Mouse (Mus musculus) forebrain, embryonic 16.5 days (tissue): ENCODE measurements around the gene Gm47283. TPM values are rescaled to one million over a fixed set of nuclear protein-coding genes. Genes with fewer than 3 reads are reported as not detected.
A peak's percentile ranks its signal among the peaks of the same experiment; 100 is the strongest.
"Not testable (repeated sequence)": the region's sequence is repeated elsewhere in the genome, so short reads cannot be mapped to it uniquely, and the experiment has no call there.

ENCODE experiments used
- ATAC-seq: fragments of 200-750 bp; cut with Nextera tagmentation; 2 replicates; pipeline ENCODE4 v1.8.0; 2017; ENCODE audit warnings: mild to moderate bottlenecking, moderate library complexity
- H3K27ac ChIP-seq: fragments of 300-500 bp; sonication (generic); 2 replicates; pipeline ENCODE4 v1.5.1; 2014; ENCODE audit warnings: low read length, control low read depth
- H3K27me3 ChIP-seq: fragments of 300-500 bp; sonication (generic); replicated peaks from 2 replicates; pipeline ENCODE4 v1.6.1; 2014; ENCODE audit warnings: low read length; ENCODE audit not compliant: control insufficient read depth, insufficient read depth
- H3K36me3 ChIP-seq: fragments of 300-500 bp; sonication (generic); 2 replicates; pipeline ENCODE4 v1.6.1; 2014; ENCODE audit not compliant: control insufficient read depth, insufficient read depth
- H3K4me1 ChIP-seq: fragments of 300-500 bp; sonication (generic); replicated peaks from 2 replicates; pipeline ENCODE4 v1.6.1; 2014; ENCODE audit warnings: low read length; ENCODE audit not compliant: control insufficient read depth, insufficient read depth
- H3K4me2 ChIP-seq: fragments of 300-500 bp; sonication (generic); 2 replicates; pipeline ENCODE4 v1.6.1; 2014; ENCODE audit warnings: mild to moderate bottlenecking, low read length, control low read depth
- H3K4me3 ChIP-seq: fragments of 300-500 bp; sonication (generic); replicated peaks from 2 replicates; pipeline ENCODE4 v1.5.1; 2014; ENCODE audit warnings: mild to moderate bottlenecking, low read length, control low read depth
- H3K9ac ChIP-seq: fragments of 300-500 bp; sonication (generic); replicated peaks from 2 replicates; pipeline ENCODE4 v1.6.1; 2014; ENCODE audit warnings: low read depth, low read length, control low read depth
- H3K9me3 ChIP-seq: fragments of 300-500 bp; sonication (generic); 2 replicates; pipeline ENCODE4 v1.6.1; 2016; ENCODE audit warnings: low read length; ENCODE audit not compliant: control insufficient read depth
- WGBS: fragments of 180-500 bp; shearing (Covaris S2); extraction: QIAGEN DNeasy Blood & Tissue Kit; methylation state at CpG from one replicate; pipeline ENCODE4 v1.1.7; 2014; 5-methylcytosine and 5-hydroxymethylcytosine counted together
- polyA plus RNA-seq: library from polyadenylated mRNA; unstranded; fragments of >200 nt; fragmentation: Nextera tagmentation; extraction: Ambion mirVana; gene quantifications from 2 replicates; pipeline ENCODE4 v1.2.1, GENCODE M21; 2015

The Gm47283 gene
- polyA plus RNA-seq, 1 experiment from 2014 or later: not detected

DNA sequence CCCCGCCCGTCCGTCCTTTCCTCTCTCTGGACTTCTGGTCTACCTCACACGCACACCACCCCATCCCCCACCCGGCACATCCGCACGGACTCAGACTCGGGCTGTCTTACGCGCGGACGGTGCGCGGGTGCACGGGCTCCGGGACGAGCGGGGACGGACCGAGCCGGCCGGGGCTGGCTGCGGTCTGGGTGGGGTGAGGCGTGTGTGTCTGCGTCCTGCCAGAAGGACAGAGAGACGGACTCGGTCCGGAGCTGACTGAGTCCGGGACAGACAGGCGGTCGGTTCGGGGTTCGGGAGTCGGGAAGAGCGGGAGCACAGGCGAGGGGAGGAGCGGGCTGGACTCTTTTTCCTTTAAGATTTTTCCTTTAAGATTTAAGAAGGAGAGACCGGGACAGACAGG is 43.5 kb upstream of the Gm47283 start:
- not testable (repeated sequence) for H3K4me1 ChIP-seq, H3K4me3 ChIP-seq, H3K4me2 ChIP-seq, H3K27me3 ChIP-seq, H3K9ac ChIP-seq, H3K27ac ChIP-seq
- Histone ChIP-seq H3K36me3 (peaks cover 22% of the 10 kb centered on the region), H3K9me3 (peaks cover 33% of the 10 kb centered on the region)
- peak; percentile 41 for ATAC-seq
- 75% methylated on average over 38 of the region's 38 CpGs for WGBS

DNA sequence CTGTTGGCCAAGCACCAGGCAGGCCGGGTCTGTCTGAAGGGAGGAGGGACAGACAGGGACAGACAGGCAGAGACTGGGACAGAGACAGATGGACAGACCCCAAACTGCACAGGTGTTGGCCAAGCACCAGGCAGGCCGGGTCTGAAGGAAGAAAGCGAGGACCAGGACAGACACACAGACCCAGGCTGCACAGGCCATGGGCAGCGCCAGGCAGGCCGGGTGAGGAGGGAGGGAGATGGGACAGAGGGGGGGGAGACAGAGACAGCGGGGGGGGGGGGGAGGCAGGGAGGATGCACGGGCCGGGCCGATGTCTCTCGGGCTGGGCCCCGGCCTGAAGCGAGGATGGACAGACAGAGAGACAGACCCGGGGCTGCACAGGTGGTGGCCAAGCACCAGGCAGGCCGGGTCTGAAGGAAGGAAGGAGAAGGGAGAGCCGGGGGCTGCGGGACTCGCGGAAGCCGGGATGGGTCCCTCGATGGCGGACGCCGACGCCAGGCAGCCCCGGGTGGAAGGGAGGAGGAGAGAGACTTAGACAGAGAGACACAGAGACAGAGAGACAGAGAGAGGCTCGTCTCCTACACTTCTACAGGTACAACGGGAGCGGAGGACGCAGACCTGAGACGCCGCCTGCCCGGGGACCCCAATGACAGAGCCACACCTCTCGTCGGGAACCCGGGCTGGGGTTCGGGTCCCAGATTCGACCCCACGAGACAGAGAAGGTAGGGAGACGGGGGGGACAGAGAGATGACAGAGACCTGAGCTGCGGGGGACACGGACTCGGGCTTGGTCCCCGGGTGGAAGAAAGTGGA is 42.9 kb upstream of the Gm47283 start:
- peak; percentile 39 for ATAC-seq
- not testable (repeated sequence) for H3K4me3 ChIP-seq, H3K27ac ChIP-seq, H3K4me1 ChIP-seq, H3K4me2 ChIP-seq, H3K27me3 ChIP-seq, H3K9ac ChIP-seq
- Histone ChIP-seq H3K36me3 (peaks cover 22% of the 10 kb centered on the region), H3K9me3 (peaks cover 33% of the 10 kb centered on the region)
- 83% methylated on average over 43 of the region's 43 CpGs for WGBS

DNA sequence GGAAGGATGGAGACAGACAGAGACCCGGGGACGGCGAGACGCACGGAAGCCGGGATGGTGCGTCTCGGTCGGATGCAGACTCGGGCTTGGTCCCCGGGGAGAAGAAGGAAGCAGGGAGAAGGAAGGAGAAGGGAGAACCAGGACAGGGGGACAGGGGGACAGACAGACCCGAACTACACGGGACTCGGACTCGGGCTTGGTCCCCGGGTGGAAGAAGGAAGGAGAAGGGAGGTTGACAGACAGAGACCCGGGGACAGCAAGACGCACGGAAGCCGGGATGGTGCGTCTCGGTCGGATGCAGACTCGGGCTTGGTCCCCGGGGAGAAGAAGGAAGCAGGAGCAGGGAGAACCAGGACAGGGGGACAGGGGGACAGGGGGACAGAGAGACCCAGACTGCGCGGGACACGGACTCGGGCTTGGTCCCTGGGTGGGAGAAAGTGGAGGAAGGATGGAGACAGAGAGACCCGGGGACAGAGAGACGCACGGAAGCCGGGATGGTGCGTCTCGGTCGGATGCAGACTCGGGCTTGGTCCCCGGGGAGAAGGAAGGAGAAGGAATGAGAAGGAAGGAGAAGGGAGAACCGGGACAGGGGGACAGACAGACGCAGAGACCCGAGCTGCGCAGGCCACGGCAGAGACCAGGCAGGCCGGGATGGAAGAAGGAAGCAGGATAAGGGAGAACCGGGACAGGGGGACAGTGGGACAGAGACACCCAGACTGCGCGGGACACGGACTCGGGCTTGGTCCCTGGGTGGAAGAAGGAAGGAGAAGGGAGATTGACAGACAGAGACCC is 42.1 kb upstream of the Gm47283 start:
- H3K4me2 ChIP-seq, H3K27ac ChIP-seq, H3K4me3 ChIP-seq, H3K4me1 ChIP-seq, H3K9ac ChIP-seq, H3K27me3 ChIP-seq: not testable (repeated sequence)
- Histone ChIP-seq H3K36me3 (peaks cover 22% of the 10 kb centered on the region), H3K9me3 (peaks cover 33% of the 10 kb centered on the region)
- ATAC-seq: peak; percentile 21
- WGBS: 85% methylated on average over 49 of the region's 49 CpGs

DNA sequence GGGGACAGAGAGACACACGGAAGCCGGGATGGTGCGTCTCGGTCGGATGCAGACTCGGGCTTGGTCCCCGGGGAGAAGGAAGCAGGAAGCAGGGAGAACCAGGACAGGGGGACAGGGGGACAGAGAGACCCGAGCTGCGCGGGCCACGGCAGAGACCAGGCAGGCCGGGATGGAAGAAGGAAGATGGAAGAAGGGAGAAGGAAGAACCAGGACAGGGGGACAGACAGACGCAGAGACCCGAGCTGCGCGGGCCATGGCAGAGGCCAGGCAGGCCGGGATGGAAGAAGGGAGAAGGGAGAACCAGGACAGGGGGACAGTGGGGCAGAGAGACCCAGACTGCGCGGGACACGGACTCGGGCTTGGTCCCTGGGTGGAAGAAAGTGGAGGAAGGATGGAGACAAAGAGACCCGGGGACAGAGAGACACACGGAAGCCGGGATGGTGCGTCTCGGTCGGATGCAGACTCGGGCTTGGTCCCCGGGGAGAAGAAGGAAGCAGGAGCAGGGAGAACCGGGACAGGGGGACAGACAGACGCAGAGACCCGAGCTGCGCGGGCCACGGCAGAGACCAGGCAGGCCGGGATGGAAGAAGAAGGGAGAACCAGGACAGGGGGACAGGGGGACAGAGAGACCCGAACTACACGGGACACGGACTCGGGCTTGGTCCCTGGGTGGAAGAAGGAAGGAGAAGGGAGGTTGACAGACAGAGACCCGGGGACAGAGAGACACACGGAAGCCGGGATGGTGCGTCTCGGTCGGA is 41.3 kb upstream of the Gm47283 start:
- ATAC-seq, H3K27ac ChIP-seq, H3K4me3 ChIP-seq, H3K4me1 ChIP-seq, H3K9ac ChIP-seq, H3K27me3 ChIP-seq, H3K4me2 ChIP-seq: not testable (repeated sequence)
- 78% methylated on average over 43 of the region's 46 CpGs for WGBS
- peaks cover 33% of the 10 kb centered on the region for H3K9me3 ChIP-seq
- peaks cover 22% of the 10 kb centered on the region for H3K36me3 ChIP-seq

DNA sequence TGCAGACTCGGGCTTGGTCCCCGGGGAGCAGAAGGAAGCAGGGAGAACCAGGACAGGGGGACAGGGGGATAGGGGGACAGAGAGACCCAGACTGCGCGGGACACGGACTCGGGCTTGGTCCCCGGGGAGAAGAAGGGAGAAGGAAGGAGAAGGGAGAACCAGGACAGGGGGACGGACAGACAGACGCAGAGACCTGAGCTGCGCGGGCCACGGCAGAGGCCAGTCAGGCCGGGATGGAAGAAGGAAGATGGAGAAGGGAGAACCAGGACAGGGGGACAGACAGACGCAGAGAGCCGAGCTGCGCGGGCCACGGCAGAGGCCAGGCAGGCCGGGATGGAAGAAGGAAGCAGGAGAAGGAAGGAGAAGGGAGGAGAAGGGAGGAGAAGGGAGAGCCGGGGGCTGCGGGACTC is 40.7 kb upstream of the Gm47283 start:
- no peak for ATAC-seq
- no peak overlapping the region for H3K4me3 ChIP-seq
- no peak overlapping the region for H3K4me2 ChIP-seq
- no peak overlapping the region for H3K27ac ChIP-seq
- 90% methylated on average over 2 of the region's 21 CpGs for WGBS
- no peaks in the 10 kb centered on the region for H3K4me1 ChIP-seq
- H3K36me3 ChIP-seq: peaks cover 22% of the 10 kb centered on the region
- H3K9me3 ChIP-seq: peaks cover 33% of the 10 kb centered on the region
- no peak overlapping the region for H3K9ac ChIP-seq
- no peaks in the 10 kb centered on the region for H3K27me3 ChIP-seq

DNA sequence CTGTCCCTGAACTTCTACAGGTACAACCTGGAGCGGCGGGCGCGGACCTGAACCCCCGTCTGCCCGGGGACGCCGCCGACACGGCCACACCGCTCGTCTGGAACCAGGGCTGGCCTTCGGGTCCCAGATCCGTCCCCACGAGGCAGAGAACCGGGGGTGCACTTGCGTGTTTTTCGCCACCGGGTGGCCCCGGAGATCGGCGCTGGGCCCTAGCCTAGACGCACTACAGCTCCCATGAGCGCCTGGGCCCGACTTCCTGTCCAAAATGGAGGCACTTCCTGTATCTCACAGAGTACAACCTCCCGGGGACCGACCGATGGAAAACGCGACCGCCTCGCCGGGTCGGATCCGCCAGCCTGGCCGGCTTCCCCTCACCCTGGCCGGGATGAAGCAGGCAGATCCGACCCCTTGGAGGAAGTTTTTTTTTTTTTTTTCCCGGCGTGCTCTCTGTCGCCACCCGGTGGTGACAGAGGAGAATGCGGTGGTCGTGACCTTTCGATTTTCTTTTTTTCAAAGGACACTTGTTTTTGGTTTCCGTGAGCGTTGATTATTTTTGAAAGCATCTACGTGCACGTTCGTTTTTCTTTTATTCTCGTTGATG is 40.1 kb upstream of the Gm47283 start:
- H3K4me1 ChIP-seq, H3K27me3 ChIP-seq: not testable (repeated sequence)
- Histone ChIP-seq H3K9ac (peak overlapping the region; percentile 49), H3K4me3 (peak overlapping the region; percentile 34), H3K9me3 (peaks cover 27% of the 10 kb centered on the region), H3K4me2 (peak overlapping the region; percentile 40), H3K27ac (peak overlapping the region; percentile 73), H3K36me3 (peaks cover 17% of the 10 kb centered on the region)
- ATAC-seq: peak; percentile 87
- 51% methylated on average over 51 of the region's 51 CpGs for WGBS

DNA sequence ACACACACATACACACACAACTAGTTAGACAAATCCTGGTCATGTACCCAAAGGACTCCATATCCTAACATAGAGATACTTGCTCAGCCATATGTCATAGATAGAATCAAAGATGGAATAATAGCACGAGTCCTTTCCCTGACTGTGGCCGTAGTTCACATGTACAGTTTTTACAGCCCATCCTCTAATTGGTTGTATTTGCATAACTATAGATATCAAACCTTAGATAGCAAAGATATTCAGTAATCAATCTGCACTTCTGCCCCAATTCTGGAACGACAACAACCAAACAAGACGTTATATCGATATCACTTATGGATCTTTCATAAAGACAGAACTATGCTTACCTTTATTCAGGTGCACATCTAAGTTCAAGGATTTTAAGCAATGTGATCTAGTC is 39.3 kb upstream of the Gm47283 start:
- not testable (repeated sequence) for H3K4me2 ChIP-seq, H3K4me1 ChIP-seq, H3K36me3 ChIP-seq, H3K4me3 ChIP-seq, H3K9ac ChIP-seq, ATAC-seq, H3K27ac ChIP-seq, H3K27me3 ChIP-seq
- peaks cover 19% of the 10 kb centered on the region for H3K9me3 ChIP-seq
- 95% methylated on average over 5 of the region's 5 CpGs for WGBS

DNA sequence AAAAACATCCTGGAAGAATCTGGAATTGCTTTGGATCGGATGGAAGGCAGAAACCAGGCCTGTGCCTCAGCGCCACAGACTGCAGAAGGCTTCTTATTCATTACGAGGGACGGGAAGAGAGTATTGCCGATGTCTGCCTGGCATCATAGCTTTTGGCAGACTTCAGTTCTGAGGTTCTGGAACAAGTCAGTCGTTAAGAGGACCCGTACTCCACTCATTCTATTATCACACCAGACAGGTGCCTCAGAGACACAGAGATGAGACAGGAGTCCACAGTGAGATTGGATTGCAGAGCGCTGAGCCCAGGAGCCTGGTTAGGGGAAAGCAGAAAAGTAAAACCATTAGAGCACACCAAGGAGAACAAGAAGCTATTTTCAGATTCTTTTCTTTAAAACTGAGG is 29.8 kb upstream of the Gm47283 start, which contains the start of gene Gm21860:
Gm21860 (minus strand) TSS at position 101 of the 400 bp plus-strand sequence.
- H3K27me3 ChIP-seq, H3K4me3 ChIP-seq, H3K4me2 ChIP-seq, ATAC-seq, H3K4me1 ChIP-seq, H3K9ac ChIP-seq, H3K36me3 ChIP-seq, H3K9me3 ChIP-seq, H3K27ac ChIP-seq: not testable (repeated sequence)
- WGBS: no CpG with 5 or more reads among the region's 8 CpGs

DNA sequence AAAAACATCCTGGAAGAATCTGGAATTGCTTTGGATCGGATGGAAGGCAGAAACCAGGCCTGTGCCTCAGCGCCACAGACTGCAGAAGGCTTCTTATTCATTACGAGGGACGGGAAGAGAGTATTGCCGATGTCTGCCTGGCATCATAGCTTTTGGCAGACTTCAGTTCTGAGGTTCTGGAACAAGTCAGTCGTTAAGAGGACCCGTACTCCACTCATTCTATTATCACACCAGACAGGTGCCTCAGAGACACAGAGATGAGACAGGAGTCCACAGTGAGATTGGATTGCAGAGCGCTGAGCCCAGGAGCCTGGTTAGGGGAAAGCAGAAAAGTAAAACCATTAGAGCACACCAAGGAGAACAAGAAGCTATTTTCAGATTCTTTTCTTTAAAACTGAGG is 54.5 kb downstream of the Gm47283 start, which contains the start of gene Gm21748:
Gm21748 (minus strand) TSS at position 101 of the 400 bp plus-strand sequence.
- H3K9ac ChIP-seq, H3K4me1 ChIP-seq, H3K27me3 ChIP-seq: not testable (repeated sequence)

More for the DNA sequence above, 54.5 kb downstream of the Gm47283 start, which contains the start of gene Gm21748:
- H3K27ac ChIP-seq, H3K36me3 ChIP-seq, ATAC-seq, H3K4me3 ChIP-seq, H3K4me2 ChIP-seq, H3K9me3 ChIP-seq: not testable (repeated sequence)
- no CpG with 5 or more reads among the region's 8 CpGs for WGBS
